Mouse (Mus musculus): ENCODE measurements at regions not wholly inside any gene's neighbourhood (a gene's known extent, or its start where the extent isn't known, plus 50 kb on each side); places are given as distances from the start of the nearest gene placed in this dataset.

GRCm38 (mm10) chr19:28111263-28112180, 100.6 kb upstream of the Rfx3 start:
- DNase-seq (ENCODE audit: low read depth, low spot score), result no peak

DNA sequence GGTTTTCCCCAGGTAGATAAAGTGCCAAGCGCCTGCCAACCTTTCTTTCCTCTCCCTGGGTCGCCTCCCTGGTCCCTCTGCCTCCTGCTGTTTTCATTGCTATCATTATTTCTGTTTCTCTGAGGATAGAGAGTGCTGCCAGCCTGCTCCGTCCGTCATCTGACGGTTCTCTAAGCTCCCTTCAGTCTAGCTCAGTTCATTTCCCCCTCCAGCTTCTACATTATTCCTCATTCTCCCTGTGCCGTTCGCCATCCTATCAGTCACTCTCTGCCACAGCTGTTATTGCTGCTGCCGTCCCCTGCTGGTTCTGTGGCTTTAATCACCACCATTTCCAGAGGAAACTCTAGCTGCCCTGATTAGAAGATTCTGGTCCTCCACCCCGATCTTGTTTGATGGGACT, 84.7 kb upstream of the Rfx3 start:
- no peak for DNase-seq (ENCODE audit: low read depth, low spot score)

DNA sequence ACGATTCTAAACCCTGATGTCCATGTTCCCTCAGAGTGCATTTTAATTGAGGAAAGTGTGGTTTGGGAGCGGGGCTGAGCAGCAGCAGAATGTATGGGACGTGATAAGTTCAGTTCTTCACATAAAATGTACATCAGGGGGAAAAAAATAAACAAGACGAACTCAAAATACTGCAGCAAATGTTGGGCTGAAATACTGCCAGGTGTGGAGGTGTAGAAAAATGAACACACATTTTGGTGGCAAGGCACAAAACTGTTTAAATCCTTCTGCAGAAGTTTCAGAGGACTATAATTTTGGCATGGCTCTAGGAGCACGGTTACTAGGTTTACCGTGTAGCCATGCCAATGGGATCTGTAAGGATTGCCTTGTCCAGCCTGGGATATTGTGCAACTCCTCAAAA, 81.3 kb upstream of the Rfx3 start:
- DNase-seq (ENCODE audit: low read depth, low spot score), result no peak

- DNase-seq (ENCODE audit: low read depth, low spot score), result no peak
These were observed 76.9 kb upstream of the Rfx3 start for GRCm38 (mm10) chr19:28087607-28088546.

GRCm38 (mm10) chr19:28070386-28070785, 59.4 kb upstream of the Rfx3 start:
- no peak for DNase-seq (ENCODE audit: low read depth, low spot score)
